Mouse (Mus musculus) central nervous system, embryonic 18 days (tissue): ENCODE results near the gene Mug1. TPM values are rescaled to one million over a fixed set of nuclear protein-coding genes. Genes with fewer than 3 reads are reported as not detected.

Experiments
- polyA plus RNA-seq: library from polyadenylated mRNA; depleted of rRNA; stranded (reverse); fragments of >200 nt; gene quantifications from 2 replicates; pipeline ENCODE4 v1.2.3, GENCODE M21; 2012; rRNA removed

Mug1 gene
- not detected in 2 replicates for polyA plus RNA-seq

GRCm38 (mm10) chr6:121838271-121838670 lies at the start of gene Mug1:
Gene Mug1 (plus strand): TSS chr6:121838541.

Other genes starting within 250 kb of the Mug1 start
- gene A2m, start 203.2 kb upstream of the Mug1 start, polyA plus RNA-seq, result 6.3 and 8.2 TPM in 2 replicates
- gene Gm7298, start 105.6 kb upstream of the Mug1 start, polyA plus RNA-seq, result not detected in 2 replicates
- gene Mug2, start 168.2 kb downstream of the Mug1 start, polyA plus RNA-seq, result not detected in 2 replicates